Mouse (Mus musculus) bone marrow, adult 2 months (tissue): ENCODE results near the gene Smim26.

ENCODE experiments used
- CTCF ChIP-seq: fragments of 200-500 bp; IDR thresholded peaks from 2 replicates; pipeline ENCODE4 v1.5.1; 2011; ENCODE audit warnings: low read length, control low read depth; ENCODE audit not compliant: control insufficient read depth, insufficient read depth
- POLR2A ChIP-seq: fragments of 200-500 bp; IDR thresholded peaks from 2 replicates; pipeline ENCODE4 v1.6.1; 2011; ENCODE audit warnings: low read depth, mild to moderate bottlenecking, control low read depth, low read length, borderline replicate concordance; ENCODE audit not compliant: control insufficient read depth

DNA sequence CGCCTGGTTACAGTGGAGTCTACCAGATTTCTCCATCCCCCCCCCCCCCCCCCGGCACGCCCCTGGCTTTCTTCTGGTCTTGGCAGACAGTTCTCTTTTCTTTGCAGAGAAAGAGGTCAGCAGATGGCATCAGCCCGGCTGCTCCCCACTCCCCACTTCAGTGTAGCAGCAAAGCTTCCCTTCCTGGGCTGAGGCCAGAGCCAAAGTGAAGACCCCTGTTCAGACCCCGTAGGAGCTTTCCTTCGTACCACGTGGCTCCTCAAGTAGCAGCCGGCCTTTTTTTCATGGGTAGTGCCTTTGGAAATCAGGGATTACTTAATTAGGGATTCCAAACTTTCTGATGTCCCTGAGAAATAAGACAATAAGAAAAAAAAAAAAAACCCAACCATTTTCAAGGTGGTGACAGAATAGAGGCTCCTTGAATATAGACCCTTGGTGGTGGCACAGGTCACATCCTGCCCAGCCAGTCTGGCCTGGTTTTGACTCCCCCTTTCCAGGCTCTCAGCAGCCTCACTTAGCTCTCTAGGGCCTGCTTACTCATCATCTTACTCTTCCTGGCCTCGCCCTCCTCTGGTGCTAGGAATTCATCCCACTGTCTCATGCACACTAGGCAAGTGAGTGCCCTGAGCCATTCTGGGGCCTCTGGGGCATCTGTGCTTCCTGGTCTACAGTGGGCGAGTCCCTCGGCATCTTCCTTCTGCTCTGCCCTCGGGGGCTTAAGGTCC is 44.0 kb downstream of the Smim26 start:
- TF ChIP-seq CTCF = no peak
- TF ChIP-seq POLR2A = no peak
